Mouse (Mus musculus): ENCODE measurements at regions not wholly inside any gene's neighbourhood (a gene's known extent, or its start where the extent isn't known, plus 50 kb on each side); places are given as distances from the start of the nearest gene placed in this dataset.

DNA sequence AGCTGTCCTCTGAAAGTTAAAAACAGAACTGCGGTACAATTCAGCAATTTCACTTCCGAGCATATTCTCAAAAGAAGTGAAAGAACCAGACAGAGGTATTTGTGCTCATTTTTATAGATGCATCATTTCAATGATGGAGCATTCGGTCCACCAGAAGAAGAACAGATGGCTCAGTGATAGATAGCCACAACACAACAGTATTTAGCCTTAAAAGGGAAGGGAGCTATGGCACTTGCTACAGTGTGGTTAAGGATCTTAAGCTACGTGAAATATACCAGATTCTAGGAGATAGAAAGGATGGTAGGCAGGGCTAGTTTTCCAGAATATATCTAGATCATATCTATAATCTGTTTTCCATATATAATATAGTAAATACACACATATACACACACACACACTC, 77.5 kb upstream of the Gadd45a start:
- DNase-seq (ENCODE audit: low read depth): no peak

DNA sequence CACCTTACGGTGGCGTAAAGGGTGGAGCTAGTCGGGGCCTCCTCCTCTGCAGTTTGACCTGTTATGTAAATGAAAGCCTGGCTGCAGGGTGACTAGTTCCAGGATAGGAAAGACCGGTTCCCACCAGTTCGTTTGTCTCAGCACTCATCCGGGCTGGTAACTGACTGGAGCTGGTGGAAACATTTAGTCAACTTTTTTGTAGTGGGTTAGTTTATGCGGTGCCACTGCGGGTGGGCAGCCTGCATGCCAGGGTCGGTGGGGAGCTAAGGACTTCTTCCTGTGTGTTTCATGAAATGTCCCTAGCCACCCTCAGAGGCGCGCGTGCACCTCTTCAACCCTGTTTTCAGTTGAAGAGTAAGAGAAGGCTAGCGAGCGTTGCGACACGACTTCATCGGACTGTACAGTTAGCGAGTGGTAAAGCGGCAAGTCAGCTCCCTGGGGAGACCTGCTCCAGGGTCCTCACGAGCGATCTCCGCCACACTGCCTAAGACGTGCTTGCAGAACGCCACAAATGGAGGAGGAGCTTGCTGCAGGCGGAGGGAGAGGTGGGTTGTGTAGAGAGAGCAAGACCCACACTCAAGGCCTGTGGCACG, 76.5 kb upstream of the Gadd45a start:
- no peak for DNase-seq (ENCODE audit: low read depth)

DNA sequence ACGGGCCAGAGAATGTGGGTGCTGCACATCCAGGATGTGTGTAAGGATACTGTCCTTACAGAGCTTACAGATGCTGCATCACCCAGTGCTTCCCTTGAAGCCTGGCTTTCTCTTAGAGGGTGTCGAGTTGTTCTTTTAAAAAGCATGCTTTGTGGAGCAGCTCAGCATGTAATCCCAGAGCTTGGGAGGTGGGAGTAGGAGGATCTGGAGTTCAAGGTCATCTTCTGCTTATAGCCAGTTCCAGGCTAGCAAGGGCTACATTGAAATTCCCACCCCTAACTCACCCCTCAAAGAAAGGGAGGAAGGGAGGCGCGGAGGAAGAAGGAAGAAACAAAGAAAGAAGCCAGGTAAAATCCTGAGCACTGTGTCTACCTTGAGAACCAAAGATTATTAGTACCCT, 76.0 kb upstream of the Gadd45a start:
- no peak for DNase-seq (ENCODE audit: low read depth)

DNA sequence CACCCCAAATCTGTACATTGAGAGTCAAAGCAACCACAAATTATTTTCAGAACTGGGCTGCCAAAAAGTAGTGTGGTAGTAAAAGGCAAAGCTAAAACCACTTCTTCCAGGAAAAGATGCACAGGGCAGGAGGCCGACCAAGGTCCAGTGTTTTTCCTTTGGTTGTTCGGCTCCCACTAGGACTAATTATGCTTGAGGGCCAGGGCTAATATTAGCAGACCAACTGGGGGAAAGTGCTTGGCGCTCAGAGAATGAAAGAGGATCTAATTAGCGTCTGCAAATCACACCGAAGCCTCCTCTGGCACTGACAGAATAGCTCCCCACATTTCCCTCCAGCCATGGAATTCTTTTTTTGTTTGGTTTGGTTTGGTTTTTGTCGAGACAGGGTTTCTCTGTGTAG, 75.1 kb upstream of the Gadd45a start:
- no peak for DNase-seq (ENCODE audit: low read depth)

DNA sequence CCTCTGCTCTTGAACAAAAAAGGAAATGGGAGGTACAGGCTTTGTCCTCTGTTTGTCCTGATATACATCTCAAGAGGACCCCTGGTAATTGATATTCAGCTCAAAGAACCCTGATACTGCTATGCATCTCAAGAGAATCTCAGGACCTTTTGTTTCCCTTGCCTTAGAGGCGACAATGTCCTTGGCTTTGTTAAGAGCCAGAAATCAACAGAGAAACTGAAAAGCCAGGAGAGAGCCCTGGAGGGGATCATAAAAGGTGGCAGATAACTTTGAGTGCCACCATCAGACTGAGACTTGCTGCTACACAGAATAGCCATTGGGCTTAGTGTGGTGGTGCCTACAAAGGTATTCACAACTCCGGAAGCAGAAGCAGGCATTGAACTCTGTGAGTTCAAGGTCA, 74.3 kb upstream of the Gadd45a start:
- no peak for DNase-seq (ENCODE audit: low read depth)

DNA sequence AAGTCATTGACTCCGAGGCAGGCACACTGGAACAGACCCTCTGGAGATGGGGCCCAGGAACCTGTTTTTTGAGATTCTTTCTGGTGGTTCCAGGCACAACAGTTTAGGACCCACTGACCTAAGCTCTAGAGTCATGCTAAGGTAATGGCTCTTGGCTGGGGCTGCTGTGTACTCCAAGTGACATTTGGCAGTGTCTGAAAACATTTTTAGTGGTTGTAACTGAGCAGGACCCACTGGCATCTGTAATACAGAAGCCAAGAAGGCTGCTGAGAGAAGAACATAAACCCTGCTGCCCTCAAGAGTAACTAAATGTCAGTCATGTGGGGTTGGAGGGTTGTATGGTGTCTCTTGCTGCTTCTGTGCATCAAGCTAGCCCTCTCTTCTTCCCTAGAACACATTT, 73.1 kb upstream of the Gadd45a start:
- no peak for DNase-seq (ENCODE audit: low read depth)

DNA sequence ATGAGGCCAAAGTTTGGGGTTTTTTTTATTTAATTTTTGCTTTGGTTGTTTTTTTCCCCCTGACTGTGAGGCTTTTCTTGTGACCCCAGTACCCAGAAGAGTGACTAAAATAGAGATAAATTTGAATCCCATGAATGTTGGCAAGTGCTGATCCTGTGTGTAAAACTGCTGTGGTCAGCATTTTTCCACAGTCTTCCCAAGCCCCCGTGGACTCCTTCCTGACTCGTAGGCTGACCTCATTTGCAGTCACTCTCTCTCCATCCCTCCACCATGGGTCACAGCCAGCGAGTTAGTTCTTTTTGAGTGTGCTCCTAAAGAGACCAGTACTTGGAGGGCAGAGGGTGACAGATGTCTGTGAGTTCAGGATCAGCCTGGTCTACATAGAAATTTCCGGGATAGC, 72.5 kb upstream of the Gadd45a start:
- DNase-seq (ENCODE audit: low read depth): no peak

DNA sequence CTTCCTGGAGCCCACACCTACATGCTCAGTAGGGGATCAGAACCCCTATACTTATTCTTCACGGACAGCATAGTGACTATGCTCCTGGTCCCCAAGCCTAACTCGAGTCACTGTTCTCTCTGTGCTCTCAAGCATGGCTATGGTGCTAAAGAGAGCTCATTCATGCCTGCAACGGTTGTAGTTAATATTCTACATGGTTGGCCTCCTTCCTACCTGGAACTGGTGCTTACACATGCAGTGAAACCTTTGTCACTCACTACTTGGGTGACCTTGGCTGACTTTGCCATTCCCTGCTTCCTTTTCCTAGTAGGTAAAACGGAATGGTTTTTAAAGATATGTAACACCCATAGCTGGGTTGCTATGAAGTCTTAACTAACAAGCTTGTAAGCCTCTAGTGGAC, 70.3 kb upstream of the Gadd45a start:
- no peak for DNase-seq (ENCODE audit: low read depth)

DNA sequence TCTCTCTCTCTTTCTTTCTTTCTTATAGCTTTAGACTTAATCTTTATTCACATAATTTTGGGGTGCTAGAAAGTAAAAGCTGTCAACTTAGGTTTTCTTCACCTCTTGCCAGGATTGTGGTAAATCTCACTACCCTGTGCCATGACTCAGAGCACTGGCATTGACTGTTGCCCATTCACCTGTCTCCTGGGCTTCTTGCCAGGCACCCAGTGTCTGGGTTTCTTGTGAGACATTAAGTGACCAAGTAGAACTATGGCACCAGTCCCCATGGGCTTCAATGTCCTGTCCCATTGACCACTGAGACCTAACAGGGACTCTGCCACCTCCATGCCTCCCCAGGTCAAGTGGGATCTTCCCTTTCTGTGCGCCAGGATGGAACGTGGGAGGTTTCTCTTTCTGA, 69.2 kb upstream of the Gadd45a start:
- DNase-seq (ENCODE audit: low read depth): no peak

DNA sequence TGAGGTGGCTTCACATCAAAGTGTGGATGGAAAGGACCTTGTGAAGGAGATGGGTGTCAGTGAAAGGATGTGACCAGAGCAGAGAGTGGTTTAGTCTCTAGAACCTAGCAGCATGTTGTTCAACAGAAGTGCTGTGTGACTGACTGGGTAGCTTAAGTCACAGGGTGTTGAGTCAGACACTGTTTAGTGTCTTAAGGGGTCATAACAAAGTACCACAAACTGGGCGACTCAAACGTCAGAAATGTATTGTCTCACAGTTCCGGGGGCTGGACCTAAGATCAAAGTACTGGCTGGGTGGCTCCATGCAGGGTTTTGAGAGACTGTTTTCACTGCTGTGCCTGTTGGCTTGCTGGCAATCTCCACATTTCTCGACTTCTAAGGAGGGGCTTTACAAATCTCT, 68.1 kb upstream of the Gadd45a start:
- no peak for DNase-seq (ENCODE audit: low read depth)

DNA sequence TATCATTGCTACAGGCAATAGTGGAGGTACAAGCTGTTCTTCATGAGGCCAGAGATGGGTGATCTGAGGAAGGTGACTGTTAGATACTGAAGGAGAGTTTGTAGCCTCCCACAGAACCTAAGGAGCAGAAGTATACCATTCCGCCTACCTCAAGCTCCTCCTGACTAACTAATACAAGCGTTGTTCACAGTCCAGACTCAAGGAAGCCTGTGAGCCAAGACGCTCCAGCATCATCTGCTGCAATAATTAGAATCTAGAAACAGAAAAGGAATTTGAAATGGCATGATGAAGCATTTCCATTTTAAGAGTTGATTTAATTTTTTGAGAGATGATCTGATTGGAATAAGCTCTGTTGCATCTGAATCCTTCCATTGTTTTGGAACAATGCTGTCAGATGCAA, 66.9 kb upstream of the Gadd45a start:
- no peak for DNase-seq (ENCODE audit: low read depth)

DNA sequence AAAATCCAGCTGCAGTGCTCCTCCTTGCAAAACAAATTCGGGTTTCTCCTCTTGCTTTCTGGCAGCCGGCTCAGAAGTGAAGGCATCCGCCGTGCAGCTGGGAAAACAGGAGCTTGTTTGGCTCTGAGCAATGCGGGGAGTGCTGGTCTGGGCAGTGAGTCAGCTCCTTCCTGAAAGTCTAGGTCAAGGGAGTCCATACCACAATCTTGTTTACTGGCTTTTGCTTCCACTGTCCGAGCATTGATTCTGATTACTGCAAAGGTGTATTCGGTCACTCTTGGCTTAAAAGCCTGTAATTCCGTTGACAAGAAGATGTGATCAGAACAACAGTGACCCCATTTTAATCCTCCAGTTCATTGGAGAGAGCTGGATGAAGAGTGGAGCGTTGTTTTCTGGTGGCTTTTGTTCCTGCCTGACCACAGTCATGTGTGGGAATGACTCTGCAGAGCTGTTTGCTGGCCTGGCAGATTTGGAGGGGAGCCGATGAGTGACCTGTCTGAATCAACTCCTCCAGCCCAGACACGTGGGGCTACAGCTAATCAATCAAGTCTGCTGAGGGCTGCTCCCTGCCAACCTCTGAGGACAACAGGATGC, 65.4 kb upstream of the Gadd45a start:
- peak; percentile 49 for DNase-seq (ENCODE audit: low read depth)

DNA sequence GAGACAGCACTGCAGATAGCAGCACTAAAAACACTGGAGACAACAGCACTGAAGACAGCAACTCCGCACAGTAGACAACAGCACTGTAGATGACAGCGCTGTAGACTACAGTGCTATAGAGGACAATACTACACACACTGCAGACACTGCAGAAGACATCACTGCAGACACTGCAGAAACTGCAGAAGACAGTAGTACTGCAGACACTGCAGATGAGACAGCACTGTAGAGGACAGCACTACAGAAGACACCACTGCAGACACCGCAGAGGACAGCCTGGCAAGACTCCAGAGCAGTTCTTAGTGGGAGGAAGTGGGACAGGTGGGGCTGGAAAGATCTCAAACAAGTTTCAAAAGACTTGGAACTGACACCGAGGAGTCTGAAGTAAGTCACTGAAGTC, 64.8 kb upstream of the Gadd45a start:
- peak; percentile 63 for DNase-seq (ENCODE audit: low read depth)

DNA sequence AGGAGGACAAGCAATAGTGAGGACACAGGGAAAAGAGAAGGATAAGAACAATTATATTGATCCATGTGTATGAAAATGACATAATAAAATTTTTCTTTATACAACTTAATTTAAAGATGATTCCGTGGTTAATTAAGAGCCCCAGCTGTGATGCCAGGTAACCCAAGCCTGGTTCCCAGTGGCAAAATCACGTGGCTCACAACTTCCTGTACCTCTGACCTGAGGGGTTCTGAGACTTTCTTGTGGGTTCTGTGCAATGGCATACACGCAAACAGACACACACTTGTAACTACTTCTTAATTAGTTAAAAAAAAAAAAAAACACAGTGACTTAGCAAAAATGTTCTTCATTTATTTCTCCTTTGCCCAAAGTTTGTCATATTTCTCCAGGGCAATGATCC, 57.2 kb upstream of the Gadd45a start:
- DNase-seq (ENCODE audit: low read depth): no peak

DNA sequence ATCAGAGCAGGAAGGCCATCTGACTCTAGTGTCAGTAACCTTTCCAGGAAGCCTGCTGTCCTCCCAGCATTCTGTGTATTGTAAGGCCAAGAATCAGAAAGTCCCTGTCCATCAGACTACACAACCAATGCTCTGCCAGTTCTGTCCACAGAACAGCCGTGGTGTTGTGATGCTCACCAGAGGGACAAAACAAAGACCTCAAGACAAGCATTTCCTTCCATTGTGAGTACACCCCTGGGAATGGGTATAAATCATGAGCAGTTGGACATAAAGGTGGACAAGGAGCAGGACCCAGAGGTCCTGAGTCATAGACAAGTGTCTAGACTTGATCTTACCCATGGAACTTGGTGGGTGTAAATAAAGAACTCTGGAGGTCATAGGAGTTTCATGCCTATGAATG, 55.9 kb upstream of the Gadd45a start:
- no peak for DNase-seq (ENCODE audit: low read depth)

DNA sequence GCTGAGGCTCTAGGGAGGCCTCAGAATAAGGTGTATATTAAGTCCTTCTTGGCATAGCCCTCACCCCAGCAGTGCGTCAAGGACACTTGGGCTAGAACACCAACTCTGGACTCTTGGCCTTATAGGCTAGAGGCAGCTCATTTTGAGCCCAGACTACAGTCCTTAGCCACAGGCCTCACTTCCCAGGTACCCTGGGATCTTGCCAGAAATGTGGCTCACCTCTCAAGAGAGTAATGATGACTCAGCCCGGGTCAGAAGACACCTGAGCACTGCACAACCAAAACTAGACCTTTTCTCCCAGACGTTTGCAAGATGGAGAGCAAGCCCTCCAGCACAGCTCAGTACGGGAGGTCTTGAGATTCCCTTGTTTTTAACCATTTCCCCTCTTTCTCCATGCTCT, 52.9 kb upstream of the Gadd45a start:
- no peak for DNase-seq (ENCODE audit: low read depth)

DNA sequence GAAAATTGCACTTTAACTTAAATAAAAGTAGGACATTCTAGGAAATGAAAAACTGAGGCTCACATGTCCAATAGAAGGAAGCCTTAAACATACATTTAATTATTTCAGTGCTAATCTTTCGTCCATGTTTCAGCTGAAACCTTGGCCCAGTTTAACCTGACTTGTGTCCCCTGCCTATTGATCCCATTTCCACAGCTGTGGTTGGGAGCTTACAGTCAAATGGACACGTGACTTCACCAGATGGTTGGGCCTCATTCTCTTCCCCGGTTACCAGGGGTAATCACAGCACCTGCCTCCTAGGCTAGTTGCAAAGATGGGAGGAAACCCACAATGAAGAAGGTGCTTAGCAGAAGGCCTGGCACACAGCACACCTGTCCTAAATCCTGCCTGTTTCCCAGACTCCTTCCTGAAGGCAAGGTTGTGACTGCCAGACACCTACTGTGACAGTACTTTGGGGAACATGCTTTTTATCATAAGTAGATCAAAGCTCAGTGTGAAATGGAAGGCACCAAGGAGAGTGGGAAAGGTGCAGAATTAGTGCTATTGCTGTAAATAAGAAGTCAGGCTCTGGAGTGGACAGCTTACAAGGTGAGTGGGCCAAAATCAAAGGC, 52.4 kb upstream of the Gadd45a start:
- DNase-seq (ENCODE audit: low read depth): no peak

DNA sequence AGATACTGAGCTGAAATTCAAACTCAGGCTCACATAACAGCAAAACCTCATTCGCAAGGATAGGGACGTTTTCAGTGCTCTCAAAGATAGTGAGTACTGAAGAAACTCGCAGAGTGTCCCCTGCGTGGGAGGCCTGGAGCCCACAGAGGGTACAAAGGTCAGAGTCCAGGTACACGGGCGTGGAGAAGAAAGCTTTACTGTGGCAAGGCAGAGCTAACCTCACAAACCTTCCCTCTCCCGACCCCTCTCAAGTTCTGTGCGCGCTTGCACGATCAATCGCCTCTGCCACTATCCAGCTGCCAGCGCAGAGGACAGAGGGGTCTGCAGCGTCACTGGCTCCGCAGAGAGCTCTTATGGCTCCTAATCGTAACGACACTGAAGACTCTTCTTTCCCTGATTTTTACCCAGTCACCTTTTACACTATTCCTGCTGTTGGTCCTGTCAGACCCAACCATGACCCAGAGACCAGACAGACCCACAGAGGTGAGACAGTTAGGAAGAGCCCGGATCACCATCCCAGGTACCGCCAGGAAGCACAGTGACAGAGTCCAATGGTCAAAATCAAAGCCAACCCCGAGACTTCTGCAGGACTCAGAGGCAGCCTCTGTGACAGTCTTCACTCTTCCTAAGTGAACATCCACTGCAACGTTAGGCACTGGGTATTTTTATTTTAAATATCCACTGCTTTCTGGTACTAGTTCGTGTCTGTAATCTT, 51.6 kb upstream of the Gadd45a start:
- no peak for DNase-seq (ENCODE audit: low read depth)

DNA sequence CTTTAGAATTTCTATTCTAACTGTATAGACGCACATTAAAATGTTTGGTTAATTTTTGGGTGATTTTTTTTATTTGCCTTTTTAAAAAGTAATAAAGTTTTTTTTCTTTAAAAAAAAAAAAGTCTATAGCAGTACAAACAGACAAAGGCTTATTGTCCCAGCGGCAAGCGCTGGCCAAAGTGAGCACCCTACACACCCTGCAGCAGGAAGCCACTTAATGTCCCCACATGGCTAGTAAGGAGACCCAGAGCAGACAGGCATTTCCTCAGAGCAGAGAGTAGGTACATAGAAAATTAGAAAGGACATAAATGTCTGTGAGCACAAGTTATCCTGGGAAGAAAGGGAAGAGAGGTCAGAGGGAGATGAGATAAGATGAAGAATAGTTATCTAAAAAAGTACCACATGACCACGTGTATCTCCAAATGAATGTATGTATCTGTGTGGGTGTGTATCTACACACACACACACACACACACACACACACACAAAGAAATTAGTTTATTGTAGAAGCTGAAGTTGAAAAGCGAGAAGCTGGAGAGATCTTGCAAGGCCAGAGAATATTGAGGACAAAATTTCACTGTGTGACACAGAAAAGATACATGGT, 50.7 kb upstream of the Gadd45a start:
- DNase-seq (ENCODE audit: low read depth): no peak

DNA sequence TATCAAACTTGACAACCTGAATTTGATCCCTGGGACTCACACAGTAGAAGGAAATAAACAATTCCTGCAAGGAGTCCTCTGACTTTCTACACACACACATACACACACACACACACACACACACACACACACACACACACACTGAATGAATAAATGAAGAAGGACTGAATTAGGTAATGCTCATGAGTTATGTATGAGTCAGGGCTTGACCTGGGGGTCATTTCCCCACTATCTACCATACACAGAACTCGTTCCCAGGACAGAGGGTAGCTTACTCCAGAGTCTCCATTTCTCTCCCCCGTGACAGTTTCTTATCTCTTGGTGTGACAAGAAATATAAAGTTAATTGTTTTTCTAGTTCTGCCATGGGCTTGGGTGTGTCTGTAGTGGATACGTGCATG, 50.1 kb upstream of the Gadd45a start:
- no peak for DNase-seq (ENCODE audit: low read depth)

Measured in gonadal fat pad, adult 2 months (tissue).